Comparison of ENCODE assay signal across 8 mouse cellular contexts in genomic region chr11:75012997-75013694, GRCm38 (mm10).
DNase-seq lines count a peak whose midpoint lies in the region; ATAC-seq lines count a peak whose summit lies in the region.

No protein-coding gene starts in this region.

- H3K27ac ChIP-seq in embryonic facial prominence, embryonic 12.5 days = peak overlapping the region; percentile 87
- peak overlapping the region; percentile 86 for H3K27ac ChIP-seq in limb, embryonic 15.5 days
- peak overlapping the region; percentile 62; the same call in 1 of the 2 replicates for H3K27ac ChIP-seq in neural tube, embryonic 11.5 days (ENCODE audit: low read depth, low read length)

- H3K9me3 ChIP-seq in embryonic facial prominence, embryonic 12.5 days = no peaks in the 10 kb centered on the region
- H3K9me3 ChIP-seq in limb, embryonic 15.5 days = no peaks in the 10 kb centered on the region
- no peaks in the 10 kb centered on the region for H3K9me3 ChIP-seq in neural tube, embryonic 11.5 days (ENCODE audit: control insufficient read depth, low read length)

- no peaks in the 10 kb centered on the region for H3K27me3 ChIP-seq in embryonic facial prominence, embryonic 12.5 days
- no peaks in the 10 kb centered on the region for H3K27me3 ChIP-seq in limb, embryonic 15.5 days
- no peaks in the 10 kb centered on the region for H3K27me3 ChIP-seq in neural tube, embryonic 11.5 days (ENCODE audit: control insufficient read depth, insufficient read depth, low read length)

- no peak overlapping the region for H3K4me3 ChIP-seq in embryonic facial prominence, embryonic 12.5 days
- H3K4me3 ChIP-seq in limb, embryonic 15.5 days = no peak overlapping the region
- no peak overlapping the region for H3K4me3 ChIP-seq in neural tube, embryonic 11.5 days (ENCODE audit: low read depth, low read length)

- WGBS in embryonic facial prominence, embryonic 12.5 days = 13% methylated on average over 12 of the region's 12 CpGs
- whole genome bisulfite sequencing in limb, embryonic 15.5 days = 16% methylated on average over 12 of the region's 12 CpGs
- 44% methylated on average over 12 of the region's 12 CpGs for WGBS in neural tube, embryonic 11.5 days

- H3K4me2 ChIP-seq in embryonic facial prominence, embryonic 12.5 days (replicated peaks) = peak overlapping the region; percentile 31
- 0 out of 2 replicates have a peak overlapping the region, but pooled peaks have one; percentile 20 for H3K4me2 ChIP-seq in limb, embryonic 15.5 days
- no peak overlapping the region for H3K4me2 ChIP-seq in neural tube, embryonic 11.5 days (ENCODE audit: low read depth)

- no peaks in the 10 kb centered on the region for H3K36me3 ChIP-seq in embryonic facial prominence, embryonic 12.5 days
- H3K36me3 ChIP-seq in limb, embryonic 15.5 days = no peaks in the 10 kb centered on the region
- no peaks in the 10 kb centered on the region for H3K36me3 ChIP-seq in neural tube, embryonic 11.5 days (ENCODE audit: control insufficient read depth, insufficient read depth, low read length)

- H3K4me1 ChIP-seq in embryonic facial prominence, embryonic 12.5 days = peaks cover 50% of the 10 kb centered on the region
- H3K4me1 ChIP-seq in limb, embryonic 15.5 days = peaks cover 56% of the 10 kb centered on the region
- H3K4me1 ChIP-seq in neural tube, embryonic 11.5 days (ENCODE audit: control insufficient read depth, insufficient read depth, low read length) = peaks cover 17% of the 10 kb centered on the region

- 0 out of 2 replicates have a peak, but pooled peaks have one; percentile 59 for ATAC-seq in embryonic facial prominence, embryonic 12.5 days (ENCODE audit: insufficient number of reproducible peaks, insufficient read depth, low FRiP score, low TSS enrichment)
- ATAC-seq in limb, embryonic 15.5 days (ENCODE audit: insufficient number of reproducible peaks, low FRiP score, low TSS enrichment, low read depth) = peak; percentile 76
- ATAC-seq in neural tube, embryonic 11.5 days (ENCODE audit: insufficient read depth, low FRiP score, low TSS enrichment) = no peak

- peak; percentile 68 for DNase-seq in ovary, adult 18-20 months (ENCODE audit: low spot score)
- no peak for DNase-seq in ovary, postnatal 14 days (ENCODE audit: low spot score)
- DNase-seq in heart, adult 8-10 months (ENCODE audit: low spot score) = peak; percentile 74
- peak; percentile 69 for DNase-seq in kidney, adult 11 months
- peak; percentile 40 for DNase-seq in neural tube, embryonic 11.5 days (ENCODE audit: low spot score)
- peak; percentile 69 for DNase-seq in testis, postnatal 10 days (ENCODE audit: low spot score)

- no peak overlapping the region for H3K9ac ChIP-seq in embryonic facial prominence, embryonic 12.5 days
- no peak overlapping the region for H3K9ac ChIP-seq in limb, embryonic 15.5 days
- H3K9ac ChIP-seq in neural tube, embryonic 11.5 days (ENCODE audit: low read length) = no peak overlapping the region
